Mouse (Mus musculus) myocyte (in vitro differentiated cells): ENCODE measurements around the gene Zfp961. TPM values are rescaled to one million over a fixed set of nuclear protein-coding genes. Genes with fewer than 3 reads are reported as not detected.
"Not testable (repeated sequence)": the region's sequence is repeated elsewhere in the genome, so short reads cannot be mapped to it uniquely, and the experiment has no call there.

ENCODE experiments used
- H3K27me3 ChIP-seq: one replicate; pipeline ENCODE4 v1.6.1; 2011; ENCODE audit not compliant: control insufficient read depth, insufficient read depth, insufficient read length
- H3K36me3 ChIP-seq: one replicate; pipeline ENCODE4 v1.6.1; 2011; ENCODE audit not compliant: control insufficient read depth, insufficient read depth
- H3K4me2 ChIP-seq: one replicate; pipeline ENCODE4 v1.6.1; 2011; ENCODE audit warnings: low read depth, control low read depth
- H3K4me3 ChIP-seq: one replicate; pipeline ENCODE4 v1.5.1; 2011; ENCODE audit warnings: mild to moderate bottlenecking, control low read depth, moderate library complexity
- H3K79me2 ChIP-seq: one replicate; pipeline ENCODE4 v1.6.1; 2011; ENCODE audit not compliant: control insufficient read depth, insufficient read depth
- H3ac ChIP-seq: one replicate; pipeline ENCODE4 v1.6.1; 2011; ENCODE audit not compliant: control insufficient read depth, insufficient read length
- CEBPB ChIP-seq: IDR thresholded peaks from 2 replicates; pipeline ENCODE4 v1.6.1; 2011; ENCODE audit warnings: mild to moderate bottlenecking, moderate library complexity; ENCODE audit not compliant: poor library complexity, insufficient read depth, severe bottlenecking
- E2F4 ChIP-seq: IDR thresholded peaks from one replicate; pipeline ENCODE4 v1.6.1; 2011; ENCODE audit warnings: mild to moderate bottlenecking, control low read depth, moderate library complexity; ENCODE audit not compliant: insufficient read depth
- MAX ChIP-seq: IDR thresholded peaks from one replicate; pipeline ENCODE4 v1.6.1; 2011; ENCODE audit warnings: low read depth, mild to moderate bottlenecking, control low read depth
- MYOD1 ChIP-seq, 3 experiments: IDR thresholded peaks; one replicate each; pipeline ENCODE4 v1.6.1; 2011; ENCODE audit warnings: control low read depth in 2 of 3, low read depth in 2 of 3, mild to moderate bottlenecking in 2 of 3, moderate library complexity in 1 of 3; ENCODE audit not compliant: insufficient read length in 2 of 3, control insufficient read depth in 1 of 3
- MYOG ChIP-seq, 3 experiments: IDR thresholded peaks; one replicate each; pipeline ENCODE4 v1.6.1; 2011; ENCODE audit warnings: control low read depth in 2 of 3, low read depth in 2 of 3, mild to moderate bottlenecking in 2 of 3; ENCODE audit not compliant: insufficient read length in 2 of 3, control insufficient read depth in 1 of 3, insufficient read depth in 1 of 3
- POLR2A ChIP-seq: IDR thresholded peaks from one replicate; pipeline ENCODE4 v1.6.1; 2011; ENCODE audit warnings: low read depth, mild to moderate bottlenecking, control low read depth, moderate library complexity; ENCODE audit not compliant: insufficient read length
- POLR2AphosphoS2 ChIP-seq: IDR thresholded peaks from one replicate; pipeline ENCODE4 v1.6.1; 2011; ENCODE audit warnings: low read depth, control low read depth; ENCODE audit not compliant: insufficient read length
- REST ChIP-seq: IDR thresholded peaks from one replicate; pipeline ENCODE4 v1.6.1; 2011; ENCODE audit warnings: mild to moderate bottlenecking, control low read depth, moderate library complexity; ENCODE audit not compliant: insufficient read depth, insufficient read length
- SRF ChIP-seq: IDR thresholded peaks from one replicate; pipeline ENCODE4 v1.6.1; 2011; ENCODE audit warnings: low read depth; ENCODE audit not compliant: control insufficient read depth, insufficient read length
- TCF12 ChIP-seq: IDR thresholded peaks from one replicate; pipeline ENCODE4 v1.6.1; 2011; ENCODE audit warnings: mild to moderate bottlenecking, control low read depth; ENCODE audit not compliant: poor library complexity, insufficient read depth, severe bottlenecking
- TCF3 ChIP-seq: IDR thresholded peaks from one replicate; pipeline ENCODE4 v1.6.1; 2011; ENCODE audit warnings: low read depth, control low read depth; ENCODE audit not compliant: insufficient read length
- USF1 ChIP-seq: IDR thresholded peaks from one replicate; pipeline ENCODE4 v1.6.1; 2011; ENCODE audit warnings: low read depth, mild to moderate bottlenecking, control low read depth, moderate library complexity
- polyA plus RNA-seq: library from polyadenylated mRNA; unstranded; fragments of >200 nt; fragmentation: generic; extraction: Trizol; gene quantifications from one replicate; pipeline ENCODE4 v1.2.1, GENCODE M21; 2012; ENCODE audit warnings: missing spikeins

Gene Zfp961
- polyA plus RNA-seq, 1 experiment, result 2.7 TPM

DNA sequence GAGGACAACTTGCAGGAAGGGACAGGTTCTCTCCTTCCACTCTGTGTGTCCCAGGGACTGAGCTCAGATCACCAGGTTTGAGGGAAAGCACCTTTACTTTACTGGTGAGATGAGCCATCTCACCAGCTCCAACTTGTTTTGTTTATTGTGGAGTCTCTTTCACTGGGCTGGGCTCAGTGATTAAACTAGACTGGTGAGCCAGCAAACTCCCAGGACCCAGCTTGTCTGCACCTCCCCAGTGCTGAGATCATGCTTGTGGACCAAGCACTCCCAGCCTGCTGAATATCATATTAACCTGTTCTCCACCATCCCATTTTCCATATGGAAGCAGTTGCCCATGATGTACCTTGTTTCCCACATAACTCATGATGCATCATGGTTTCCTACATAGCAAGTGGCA is 52.1 kb downstream of the Zfp961 start:
- Histone ChIP-seq H3K4me3 (no peak overlapping the region), H3K79me2 (no peaks in the 10 kb centered on the region), H3ac (no peak overlapping the region), H3K36me3 (no peaks in the 10 kb centered on the region), H3K27me3 (no peaks in the 10 kb centered on the region), H3K4me2 (no peak overlapping the region)
- TF ChIP-seq POLR2AphosphoS2 (no peak), MYOD1 (IDR thresholded peaks at IDR 0.05; ENCODE audit: control insufficient read depth in 1 of 3, insufficient read length in 2 of 3, low read depth in 2 of 3) (no peak), REST (no peak)

- no peaks in the 10 kb centered on the region for H3K27me3 ChIP-seq
- H3K4me2 ChIP-seq, result no peak overlapping the region
- H3K79me2 ChIP-seq, result no peaks in the 10 kb centered on the region
- H3K36me3 ChIP-seq, result no peaks in the 10 kb centered on the region
- no peak overlapping the region for H3K4me3 ChIP-seq
- no peak for TF ChIP-seq E2F4
- no peak for TF ChIP-seq REST
- TF ChIP-seq POLR2AphosphoS2, result no peak
- TF ChIP-seq CEBPB, result no peak
- TF ChIP-seq MAX, result no peak
- TF ChIP-seq TCF12, result no peak
- no peak for TF ChIP-seq USF1
- no peak for TF ChIP-seq MYOD1 (IDR thresholded peaks at IDR 0.05; ENCODE audit: control insufficient read depth in 1 of 3, insufficient read length in 2 of 3, low read depth in 2 of 3)
- no peak for TF ChIP-seq MYOG (IDR thresholded peaks at IDR 0.05; ENCODE audit: control insufficient read depth in 1 of 3, insufficient read depth in 1 of 3, insufficient read length in 2 of 3, low read depth in 2 of 3)
- no peak for TF ChIP-seq TCF3
- no peak for TF ChIP-seq SRF
- no peak for TF ChIP-seq POLR2A
- no peak overlapping the region for H3ac ChIP-seq
These were observed 55.1 kb downstream of the Zfp961 start for GRCm38 (mm10) chr8:72005912-72006311.

DNA sequence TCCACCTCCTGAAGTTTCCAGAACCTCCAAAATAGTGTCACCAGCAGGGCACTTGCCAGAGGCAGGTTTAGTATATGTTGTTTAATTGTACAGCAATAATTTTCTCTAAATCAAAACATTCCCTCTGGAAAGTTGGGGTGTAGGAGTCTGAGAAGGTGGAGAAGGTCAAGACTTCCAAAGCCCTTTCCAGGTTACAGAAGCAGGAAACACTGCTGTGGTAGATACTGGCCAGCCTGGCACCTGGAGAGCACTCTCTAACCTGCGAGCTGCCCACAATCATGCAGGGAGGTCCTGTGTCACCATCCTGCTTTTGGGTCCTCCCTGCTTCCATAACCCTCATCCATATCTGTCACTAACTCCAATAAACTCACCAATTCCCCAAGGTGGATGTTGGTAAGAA is 55.9 kb downstream of the Zfp961 start:
- no peak overlapping the region for H3K4me3 ChIP-seq

GRCm38 (mm10) chr8:72008134-72008641 is 57.4 kb downstream of the Zfp961 start:
- Histone ChIP-seq H3ac (no peak overlapping the region), H3K36me3 (no peaks in the 10 kb centered on the region), H3K27me3 (no peaks in the 10 kb centered on the region), H3K4me2 (no peak overlapping the region), H3K4me3 (no peak overlapping the region), H3K79me2 (no peaks in the 10 kb centered on the region)
- no peak for TF ChIP-seq CEBPB
- TF ChIP-seq TCF12, result no peak
- no peak for TF ChIP-seq USF1
- no peak for TF ChIP-seq MYOG (IDR thresholded peaks at IDR 0.05; ENCODE audit: control insufficient read depth in 1 of 3, insufficient read depth in 1 of 3, insufficient read length in 2 of 3, low read depth in 2 of 3)
- no peak for TF ChIP-seq MAX
- no peak for TF ChIP-seq TCF3
- TF ChIP-seq MYOD1 (IDR thresholded peaks at IDR 0.05; ENCODE audit: control insufficient read depth in 1 of 3, insufficient read length in 2 of 3, low read depth in 2 of 3), result no peak
- TF ChIP-seq POLR2A, result no peak
- TF ChIP-seq REST, result no peak
- no peak for TF ChIP-seq POLR2AphosphoS2
- no peak for TF ChIP-seq E2F4
- no peak for TF ChIP-seq SRF

More for the DNA sequence above, 55.9 kb downstream of the Zfp961 start:
- Histone ChIP-seq H3K4me2 (no peak overlapping the region), H3K79me2 (no peaks in the 10 kb centered on the region), H3ac (no peak overlapping the region), H3K36me3 (no peaks in the 10 kb centered on the region), H3K27me3 (no peaks in the 10 kb centered on the region)
- TF ChIP-seq POLR2A (no peak), CEBPB (no peak), USF1 (no peak), POLR2AphosphoS2 (no peak), REST (no peak), MYOD1 (IDR thresholded peaks at IDR 0.05; ENCODE audit: control insufficient read depth in 1 of 3, insufficient read length in 2 of 3, low read depth in 2 of 3) (no peak), SRF (no peak), E2F4 (no peak), TCF12 (no peak), MAX (no peak), MYOG (IDR thresholded peaks at IDR 0.05; ENCODE audit: control insufficient read depth in 1 of 3, insufficient read depth in 1 of 3, insufficient read length in 2 of 3, low read depth in 2 of 3) (no peak), TCF3 (no peak)

GRCm38 (mm10) chr8:72009473-72009872 is 58.6 kb downstream of the Zfp961 start, which contains the start of gene Cyp4f18:
Cyp4f18 (minus strand) TSS chr8:72009626.
- Histone ChIP-seq H3K4me2 (no peak within 1 kb of the TSS), H3K4me3 (no peak within 1 kb of the TSS), H3K79me2 (no peaks in the 10 kb centered on the region), H3ac (no peak within 1 kb of the TSS), H3K27me3 (no peaks in the 10 kb centered on the region), H3K36me3 (no peaks in the 10 kb centered on the region)
- no peak for TF ChIP-seq MAX
- TF ChIP-seq POLR2AphosphoS2, result no peak

DNA sequence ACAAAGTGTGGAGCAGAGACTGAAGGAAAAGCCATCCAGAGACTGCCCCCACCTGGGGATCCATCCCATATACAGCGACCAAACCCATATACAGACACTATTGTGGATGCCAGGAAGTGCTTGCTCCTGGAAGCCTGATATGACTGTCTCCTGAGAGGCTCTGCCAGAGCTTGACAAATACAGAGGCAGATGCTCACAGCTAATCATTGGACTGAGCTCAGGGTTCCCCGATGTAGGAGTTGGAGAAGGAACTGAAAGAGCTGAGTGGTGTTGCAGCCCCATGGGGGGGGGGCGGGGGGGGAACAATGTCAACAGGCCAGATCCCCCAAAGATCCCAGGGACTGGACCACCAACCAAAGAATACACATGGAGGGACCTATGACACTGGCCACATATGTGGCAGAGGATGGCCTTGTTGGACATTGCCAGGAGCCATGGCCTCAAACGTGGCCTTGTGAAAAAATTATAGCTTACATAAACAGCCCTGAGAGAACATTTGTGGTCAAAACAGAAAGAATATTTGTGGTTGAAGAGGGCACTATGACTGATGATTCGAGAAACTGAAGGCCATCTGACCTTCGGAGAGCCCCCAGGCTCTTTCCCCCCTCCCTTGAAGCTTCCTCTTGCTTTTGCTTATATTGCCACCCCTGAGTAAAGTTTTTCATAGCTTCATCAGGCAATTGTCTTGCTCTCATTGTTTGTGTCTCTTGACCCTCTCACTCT is 62.8 kb downstream of the Zfp961 start:
- H3K4me2 ChIP-seq, H3K79me2 ChIP-seq, H3K36me3 ChIP-seq, H3ac ChIP-seq, H3K4me3 ChIP-seq, H3K27me3 ChIP-seq: not testable (repeated sequence)

DNA sequence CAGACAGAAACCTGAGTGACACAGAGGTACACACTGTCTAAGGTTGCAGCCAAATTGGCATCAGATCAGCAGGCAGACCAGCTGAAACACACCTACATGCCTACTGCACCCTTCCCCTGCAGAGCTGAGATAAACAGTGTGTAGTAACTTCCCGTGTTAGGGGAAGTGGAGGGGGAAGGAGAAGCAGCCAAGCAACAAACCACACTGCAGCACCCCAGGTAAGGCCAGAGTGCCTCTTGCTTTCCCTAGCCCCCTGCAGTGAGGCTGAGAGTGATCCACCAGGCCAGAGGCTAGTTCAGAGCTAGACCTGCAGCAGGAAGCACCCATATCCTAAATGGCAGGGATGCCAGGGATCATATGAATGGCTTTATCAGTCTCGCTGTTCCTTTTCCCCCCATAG is 66.5 kb downstream of the Zfp961 start:
- H3K79me2 ChIP-seq, H3K36me3 ChIP-seq, H3K4me2 ChIP-seq, H3K4me3 ChIP-seq, H3ac ChIP-seq, H3K27me3 ChIP-seq: not testable (repeated sequence)
